Mouse (Mus musculus): Measurements from ENCODE around the gene Dnase1l3. TPM values are rescaled to one million over a fixed set of nuclear protein-coding genes. Genes with fewer than 3 reads are reported as not detected.

Dnase1l3 gene
- polyA plus RNA-seq, 1 experiment from 2014 or later = 0.09 TPM

- H3K9ac ChIP-seq = peak overlapping the region; percentile 64
- peaks cover 29% of the 10 kb centered on the region for H3K27me3 ChIP-seq (ENCODE audit: control insufficient read depth, insufficient read depth, low read length)
- peak overlapping the region; percentile 58 for H3K4me2 ChIP-seq (replicated peaks)
- H3K36me3 ChIP-seq (replicated peaks; ENCODE audit: control insufficient read depth, insufficient read depth) = no peaks in the 10 kb centered on the region
- H3K4me3 ChIP-seq (replicated peaks; ENCODE audit: low read length) = peak overlapping the region; percentile 60
- peaks cover 10% of the 10 kb centered on the region for H3K4me1 ChIP-seq (replicated peaks; ENCODE audit: control insufficient read depth, insufficient read depth, low read length)
- DNase-seq (ENCODE audit: low spot score) (no peak), ATAC-seq (ENCODE audit: low FRiP score) (no peak)
- no peaks in the 10 kb centered on the region for H3K9me3 ChIP-seq (ENCODE audit: control insufficient read depth, low read length)
- WGBS = 38% methylated on average over 18 of the region's 18 CpGs
- H3K27ac ChIP-seq = no peak overlapping the region
Measured at GRCm38 (mm10) chr14:8003727-8004670, 9.6 kb upstream of the Dnase1l3 start.

- peak; percentile 74 for ATAC-seq (ENCODE audit: low FRiP score)
- Histone ChIP-seq H3K27ac (peak overlapping the region; percentile 76), H3K4me2 (replicated peaks) (peak overlapping the region; percentile 58), H3K27me3 (ENCODE audit: control insufficient read depth, insufficient read depth, low read length) (peaks cover 32% of the 10 kb centered on the region), H3K4me3 (replicated peaks; ENCODE audit: low read length) (peak overlapping the region; percentile 60), H3K4me1 (replicated peaks; ENCODE audit: control insufficient read depth, insufficient read depth, low read length) (peaks cover 10% of the 10 kb centered on the region), H3K9me3 (ENCODE audit: control insufficient read depth, low read length) (no peaks in the 10 kb centered on the region), H3K9ac (peak overlapping the region; percentile 64), H3K36me3 (replicated peaks; ENCODE audit: control insufficient read depth, insufficient read depth) (no peaks in the 10 kb centered on the region)
- WGBS = 1% methylated on average over 23 of the region's 23 CpGs
- DNase-seq (ENCODE audit: low spot score) = peak; percentile 74
Measured at GRCm38 (mm10) chr14:8003093-8003670, 8.8 kb upstream of the Dnase1l3 start.

- Histone ChIP-seq H3K27me3 (ENCODE audit: control insufficient read depth, insufficient read depth, low read length) (peaks cover 32% of the 10 kb centered on the region), H3K4me2 (replicated peaks) (peak within 1 kb of the TSS; percentile 58), H3K9ac (peak within 1 kb of the TSS; percentile 64), H3K9me3 (ENCODE audit: control insufficient read depth, low read length) (no peaks in the 10 kb centered on the region), H3K4me3 (replicated peaks; ENCODE audit: low read length) (peak within 1 kb of the TSS; percentile 60), H3K27ac (peak within 1 kb of the TSS; percentile 76), H3K36me3 (replicated peaks; ENCODE audit: control insufficient read depth, insufficient read depth) (no peaks in the 10 kb centered on the region), H3K4me1 (replicated peaks; ENCODE audit: control insufficient read depth, insufficient read depth, low read length) (peaks cover 10% of the 10 kb centered on the region)
- under 1% methylated on average over 38 of the region's 38 CpGs for WGBS
- ATAC-seq (ENCODE audit: low FRiP score) = peak; percentile 93
- DNase-seq (ENCODE audit: low spot score) = peak; percentile 90
Measured at GRCm38 (mm10) chr14:8002432-8003092, 8.2 kb upstream of the Dnase1l3 start, which contains the start of gene Abhd6. Gene Abhd6, plus strand, starts transcription at chr14:8002902.

GRCm38 (mm10) chr14:8000831-8001685 is 6.7 kb upstream of the Dnase1l3 start:
- Histone ChIP-seq H3K27ac (no peak overlapping the region), H3K4me1 (replicated peaks; ENCODE audit: control insufficient read depth, insufficient read depth, low read length) (peaks cover 10% of the 10 kb centered on the region), H3K9me3 (ENCODE audit: control insufficient read depth, low read length) (no peaks in the 10 kb centered on the region), H3K4me3 (replicated peaks; ENCODE audit: low read length) (no peak overlapping the region), H3K4me2 (replicated peaks) (no peak overlapping the region), H3K27me3 (ENCODE audit: control insufficient read depth, insufficient read depth, low read length) (peaks cover 32% of the 10 kb centered on the region), H3K36me3 (replicated peaks; ENCODE audit: control insufficient read depth, insufficient read depth) (no peaks in the 10 kb centered on the region), H3K9ac (no peak overlapping the region)
- 24% methylated on average over 17 of the region's 17 CpGs for WGBS
- no peak for ATAC-seq (ENCODE audit: low FRiP score)
- DNase-seq (ENCODE audit: low spot score) = no peak

- no peak overlapping the region for H3K27ac ChIP-seq
- 86% methylated on average over 5 of the region's 5 CpGs for WGBS
Measured at GRCm38 (mm10) chr14:8000247-8000646, 5.9 kb upstream of the Dnase1l3 start.

GRCm38 (mm10) chr14:7999435-7999834 is 5.1 kb upstream of the Dnase1l3 start:
- Histone ChIP-seq H3K27ac (no peak overlapping the region), H3K9ac (no peak overlapping the region), H3K9me3 (ENCODE audit: control insufficient read depth, low read length) (no peaks in the 10 kb centered on the region), H3K4me3 (replicated peaks; ENCODE audit: low read length) (no peak overlapping the region), H3K27me3 (ENCODE audit: control insufficient read depth, insufficient read depth, low read length) (peaks cover 32% of the 10 kb centered on the region), H3K36me3 (replicated peaks; ENCODE audit: control insufficient read depth, insufficient read depth) (no peaks in the 10 kb centered on the region), H3K4me1 (replicated peaks; ENCODE audit: control insufficient read depth, insufficient read depth, low read length) (peaks cover 9% of the 10 kb centered on the region), H3K4me2 (replicated peaks) (no peak overlapping the region)
- WGBS = 86% methylated on average over 5 of the region's 5 CpGs
- ATAC-seq (ENCODE audit: low FRiP score) (no peak), DNase-seq (ENCODE audit: low spot score) (no peak)

More at GRCm38 (mm10) chr14:8000247-8000646, 5.9 kb upstream of the Dnase1l3 start:
- H3K4me2 ChIP-seq (replicated peaks) = no peak overlapping the region
- ATAC-seq (ENCODE audit: low FRiP score) = no peak
- DNase-seq (ENCODE audit: low spot score) = no peak
- H3K4me1 ChIP-seq (replicated peaks; ENCODE audit: control insufficient read depth, insufficient read depth, low read length) = peaks cover 10% of the 10 kb centered on the region
- no peaks in the 10 kb centered on the region for H3K9me3 ChIP-seq (ENCODE audit: control insufficient read depth, low read length)
- no peaks in the 10 kb centered on the region for H3K36me3 ChIP-seq (replicated peaks; ENCODE audit: control insufficient read depth, insufficient read depth)
- no peak overlapping the region for H3K4me3 ChIP-seq (replicated peaks; ENCODE audit: low read length)
- H3K27me3 ChIP-seq (ENCODE audit: control insufficient read depth, insufficient read depth, low read length) = peaks cover 32% of the 10 kb centered on the region
- H3K9ac ChIP-seq = no peak overlapping the region

- Histone ChIP-seq H3K9me3 (ENCODE audit: control insufficient read depth, low read length) (no peaks in the 10 kb centered on the region), H3K4me1 (replicated peaks; ENCODE audit: control insufficient read depth, insufficient read depth, low read length) (peaks cover 5% of the 10 kb centered on the region), H3K9ac (no peak overlapping the region), H3K4me2 (replicated peaks) (no peak overlapping the region), H3K36me3 (replicated peaks; ENCODE audit: control insufficient read depth, insufficient read depth) (no peaks in the 10 kb centered on the region), H3K27ac (no peak overlapping the region), H3K4me3 (replicated peaks; ENCODE audit: low read length) (no peak overlapping the region), H3K27me3 (ENCODE audit: control insufficient read depth, insufficient read depth, low read length) (peaks cover 32% of the 10 kb centered on the region)
- WGBS = 84% methylated on average over 3 of the region's 3 CpGs
- DNase-seq (ENCODE audit: low spot score) (no peak), ATAC-seq (ENCODE audit: low FRiP score) (no peak)
Measured at GRCm38 (mm10) chr14:7999030-7999429, 4.7 kb upstream of the Dnase1l3 start.

- 3% methylated on average over 15 of the region's 15 CpGs for WGBS
- no peak overlapping the region for H3K27ac ChIP-seq
- H3K9ac ChIP-seq = peak overlapping the region; percentile 34; the same call in 1 of the 2 replicates
- H3K27me3 ChIP-seq (ENCODE audit: control insufficient read depth, insufficient read depth, low read length) = peaks cover 32% of the 10 kb centered on the region
- H3K9me3 ChIP-seq (ENCODE audit: control insufficient read depth, low read length) = no peaks in the 10 kb centered on the region
- DNase-seq (ENCODE audit: low spot score) (peak; percentile 83), ATAC-seq (ENCODE audit: low FRiP score) (peak; percentile 69; the same call in 1 of the 2 replicates)
- H3K4me3 ChIP-seq (replicated peaks; ENCODE audit: low read length) = 0 out of 2 replicates have a peak overlapping the region, but pooled peaks have one; percentile 7
- no peaks in the 10 kb centered on the region for H3K4me1 ChIP-seq (replicated peaks; ENCODE audit: control insufficient read depth, insufficient read depth, low read length)
- peak overlapping the region; percentile 47 for H3K4me2 ChIP-seq (replicated peaks)
- no peaks in the 10 kb centered on the region for H3K36me3 ChIP-seq (replicated peaks; ENCODE audit: control insufficient read depth, insufficient read depth)
Measured at GRCm38 (mm10) chr14:7997255-7997696, 2.9 kb upstream of the Dnase1l3 start.

Data from hindbrain, embryonic 14.5 days (tissue).